Mouse (Mus musculus) midbrain, postnatal 0 days (tissue): ENCODE measurements around the gene Rufy4. TPM values are rescaled to one million over a fixed set of nuclear protein-coding genes. Genes with fewer than 3 reads are reported as not detected.

Experiments used
- ATAC-seq: fragments of 200-750 bp; cut with Nextera tagmentation; 2 replicates; pipeline ENCODE4 v1.8.0; 2017; ENCODE audit warnings: moderate number of reproducible peaks, mild to moderate bottlenecking, moderate TSS enrichment, moderate library complexity; ENCODE audit not compliant: low FRiP score
- DNase-seq: peaks from one replicate; pipeline ENCODE4 v3.0.0-alpha.2; 2015; ENCODE audit warnings: low spot score
- H3K27ac ChIP-seq: fragments of 300-500 bp; sonication (generic); 2 replicates; pipeline ENCODE4 v1.5.1; 2014; ENCODE audit warnings: low read depth, mild to moderate bottlenecking, low read length, mixed read lengths
- H3K27me3 ChIP-seq: fragments of 300-500 bp; sonication (generic); 2 replicates; pipeline ENCODE4 v1.6.1; 2014; ENCODE audit warnings: low read length, control low read depth, mixed read lengths; ENCODE audit not compliant: insufficient read depth
- H3K36me3 ChIP-seq: fragments of 300-500 bp; sonication (generic); 2 replicates; pipeline ENCODE4 v1.6.1; 2014; ENCODE audit warnings: low read length, control low read depth, mixed read lengths; ENCODE audit not compliant: insufficient read depth
- H3K4me1 ChIP-seq: fragments of 300-500 bp; sonication (generic); 2 replicates; pipeline ENCODE4 v1.6.1; 2014; ENCODE audit warnings: mild to moderate bottlenecking, control low read depth, antibody characterized with exemption, low read length, mixed read lengths; ENCODE audit not compliant: insufficient read depth
- H3K4me2 ChIP-seq: fragments of 300-500 bp; sonication (generic); 2 replicates; pipeline ENCODE4 v1.6.1; 2014; ENCODE audit warnings: low read depth, mild to moderate bottlenecking, low read length, mixed read lengths; ENCODE audit not compliant: poor library complexity, severe bottlenecking
- H3K4me3 ChIP-seq: fragments of 300-500 bp; sonication (generic); 2 replicates; pipeline ENCODE4 v1.5.1; 2014; ENCODE audit warnings: low read depth, mild to moderate bottlenecking, low read length, moderate library complexity
- H3K9ac ChIP-seq: fragments of 300-500 bp; sonication (generic); replicated peaks from 2 replicates; pipeline ENCODE4 v1.6.1; 2014; ENCODE audit warnings: mild to moderate bottlenecking, low read length, moderate library complexity, mixed read lengths; ENCODE audit not compliant: poor library complexity, severe bottlenecking
- H3K9me3 ChIP-seq: fragments of 300-500 bp; sonication (generic); 2 replicates; pipeline ENCODE4 v1.6.1; 2016; ENCODE audit warnings: low read length, control low read depth
- CTCF ChIP-seq: IDR thresholded peaks from 2 replicates; pipeline ENCODE4 v1.5.1; 2016; ENCODE audit warnings: antibody characterized with exemption, mild to moderate bottlenecking
- WGBS: fragments of 180-500 bp; shearing (Covaris S2); extraction: QIAGEN DNeasy Blood & Tissue Kit; methylation state at CpG from one replicate; pipeline ENCODE4 v1.1.7; 2014; 5-methylcytosine and 5-hydroxymethylcytosine counted together
- polyA plus RNA-seq: library from polyadenylated mRNA; unstranded; fragments of >200 nt; fragmentation: Nextera tagmentation; extraction: Ambion mirVana; gene quantifications from 2 replicates; pipeline ENCODE4 v1.2.1, GENCODE M21; 2015
- total RNA-seq: library from RNA; depleted of rRNA; stranded (reverse); fragments of >200 nt; gene quantifications from 2 replicates; pipeline ENCODE4 v1.2.3, GENCODE M21; 2014

Rufy4 gene
- total and polyA plus RNA-seq, 2 experiments from 2014 or later: 0.09 TPM; not detected in 1

DNA sequence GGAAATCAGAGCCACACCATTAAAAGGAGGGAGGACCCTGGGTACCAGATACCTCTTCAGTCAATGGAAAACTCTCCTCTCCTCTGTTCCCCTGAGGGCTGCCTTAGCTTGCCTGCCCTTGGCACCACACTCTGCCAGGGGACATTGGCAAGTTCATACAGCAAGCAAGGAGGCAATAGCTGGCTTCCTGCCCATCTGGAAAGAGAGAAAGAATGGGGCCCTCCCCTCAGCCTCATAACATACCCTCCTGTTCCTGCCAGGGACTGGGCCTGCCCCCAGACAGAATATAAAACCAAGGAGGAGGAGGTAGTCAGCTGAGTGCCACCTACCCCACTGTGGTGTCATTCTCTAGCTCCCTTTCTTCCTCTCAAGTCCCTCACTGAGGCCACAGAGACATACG is 6.2 kb upstream of the Rufy4 start:
- H3K9me3 ChIP-seq: no peaks in the 10 kb centered on the region
- no peaks in the 10 kb centered on the region for H3K36me3 ChIP-seq
- H3K9ac ChIP-seq: no peak overlapping the region
- ATAC-seq: no peak
- H3K4me2 ChIP-seq: no peak overlapping the region
- no peak for TF ChIP-seq CTCF
- WGBS: 88% methylated on average over 1 of the region's 1 CpGs
- no peaks in the 10 kb centered on the region for H3K4me1 ChIP-seq
- H3K27ac ChIP-seq: no peak overlapping the region
- peak; percentile 77 for DNase-seq
- H3K4me3 ChIP-seq: no peak overlapping the region
- peaks cover 10% of the 10 kb centered on the region for H3K27me3 ChIP-seq

DNA sequence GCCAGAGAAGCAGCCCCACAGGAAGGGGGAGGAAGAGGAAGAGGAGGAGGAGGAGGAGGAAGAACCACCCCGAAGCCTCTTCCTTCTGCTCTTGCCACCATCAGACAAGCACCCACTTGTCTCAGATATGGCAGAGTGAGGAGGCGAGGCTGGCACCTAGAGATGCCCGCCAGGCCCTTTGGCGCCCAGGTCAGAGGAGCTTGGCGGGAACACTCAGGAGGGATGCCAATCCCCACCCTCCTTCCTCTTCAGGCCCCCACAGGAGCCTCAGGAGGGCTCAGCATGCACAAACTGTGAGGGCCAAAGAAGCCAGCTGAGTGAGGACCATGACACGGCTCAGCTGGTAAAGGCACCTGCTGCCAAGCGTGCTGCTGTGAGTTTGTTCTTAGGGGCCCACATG is 4.2 kb upstream of the Rufy4 start:
- DNase-seq (no peak), ATAC-seq (no peak)
- H3K9ac ChIP-seq: no peak overlapping the region
- no peak overlapping the region for H3K4me3 ChIP-seq
- no peak for TF ChIP-seq CTCF
- peaks cover 24% of the 10 kb centered on the region for H3K27me3 ChIP-seq
- no peaks in the 10 kb centered on the region for H3K4me1 ChIP-seq
- H3K36me3 ChIP-seq: no peaks in the 10 kb centered on the region
- WGBS: 85% methylated on average over 7 of the region's 7 CpGs
- H3K9me3 ChIP-seq: no peaks in the 10 kb centered on the region
- no peak overlapping the region for H3K4me2 ChIP-seq
- H3K27ac ChIP-seq: no peak overlapping the region

DNA sequence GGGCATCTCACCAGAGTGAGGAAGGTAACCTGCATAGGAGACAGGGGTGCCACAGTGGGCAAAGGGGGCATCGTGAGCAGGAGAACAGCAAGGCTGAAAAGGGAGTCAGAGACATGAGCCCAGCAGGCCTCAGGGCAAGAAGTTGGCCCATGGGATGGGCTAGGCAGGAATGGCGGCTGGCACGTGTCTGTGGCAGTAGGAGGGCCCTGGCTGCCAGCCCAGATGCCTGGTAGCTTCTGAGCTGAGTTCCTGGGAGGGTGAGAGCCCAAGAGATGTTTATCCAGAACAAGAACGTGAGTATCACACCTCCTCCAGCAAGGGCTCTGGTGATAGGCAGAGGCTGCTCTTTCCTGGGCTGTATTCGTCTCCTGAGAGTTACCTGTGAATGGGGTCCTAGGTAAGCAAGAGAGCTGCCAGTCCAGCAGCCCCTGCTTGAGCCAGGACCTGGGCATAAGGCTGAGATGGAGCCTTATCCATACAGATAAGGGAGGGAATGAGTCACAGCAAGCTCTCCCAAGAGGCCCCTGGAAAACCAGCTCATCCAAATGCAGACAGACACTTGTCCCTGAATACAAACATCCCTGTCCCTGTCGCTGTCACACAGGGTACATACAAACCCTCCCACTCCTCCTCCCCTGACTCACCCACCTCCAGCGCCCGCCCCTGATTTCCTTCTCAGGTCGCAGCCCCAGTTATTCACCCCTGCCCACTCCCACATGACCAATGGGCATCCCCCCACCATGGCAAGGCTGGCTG is 3.3 kb upstream of the Rufy4 start:
- H3K9me3 ChIP-seq: no peaks in the 10 kb centered on the region
- peak; percentile 57 for DNase-seq
- no peak overlapping the region for H3K27ac ChIP-seq
- no peak overlapping the region for H3K9ac ChIP-seq
- ATAC-seq: no peak
- WGBS: 37% methylated on average over 9 of the region's 9 CpGs
- no peak overlapping the region for H3K4me2 ChIP-seq
- TF ChIP-seq CTCF: no peak
- H3K27me3 ChIP-seq: peaks cover 24% of the 10 kb centered on the region
- no peaks in the 10 kb centered on the region for H3K4me1 ChIP-seq
- no peak overlapping the region for H3K4me3 ChIP-seq
- H3K36me3 ChIP-seq: no peaks in the 10 kb centered on the region

DNA sequence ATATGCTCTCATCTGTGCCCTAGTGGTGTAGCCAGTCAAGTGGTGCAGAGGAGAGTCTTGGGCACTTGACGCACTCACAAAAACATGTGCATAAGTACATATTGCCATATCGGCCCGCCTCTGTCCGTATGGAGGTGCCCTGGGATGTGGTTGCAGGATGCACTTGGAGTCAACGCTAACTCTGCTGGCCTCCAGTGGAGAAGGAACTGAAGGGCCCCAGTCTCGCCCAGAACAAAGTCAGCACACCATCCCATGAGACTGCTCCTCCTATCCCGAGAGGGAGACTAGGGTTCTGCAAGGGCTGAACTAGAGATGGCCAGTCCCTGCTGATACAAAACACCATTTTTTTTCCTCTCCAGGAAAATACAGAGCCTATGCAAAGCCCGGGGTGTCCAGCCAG is 2.1 kb upstream of the Rufy4 start:
- TF ChIP-seq CTCF: no peak
- H3K4me3 ChIP-seq: no peak overlapping the region
- 0 out of 2 replicates have a peak overlapping the region, but pooled peaks have one; percentile 81 for H3K4me2 ChIP-seq
- no peaks in the 10 kb centered on the region for H3K36me3 ChIP-seq
- H3K27me3 ChIP-seq: peaks cover 24% of the 10 kb centered on the region
- no peaks in the 10 kb centered on the region for H3K4me1 ChIP-seq
- no peak for DNase-seq
- 65% methylated on average over 8 of the region's 8 CpGs for WGBS
- ATAC-seq: no peak
- H3K9ac ChIP-seq: no peak overlapping the region
- H3K27ac ChIP-seq: no peak overlapping the region
- H3K9me3 ChIP-seq: no peaks in the 10 kb centered on the region

DNA sequence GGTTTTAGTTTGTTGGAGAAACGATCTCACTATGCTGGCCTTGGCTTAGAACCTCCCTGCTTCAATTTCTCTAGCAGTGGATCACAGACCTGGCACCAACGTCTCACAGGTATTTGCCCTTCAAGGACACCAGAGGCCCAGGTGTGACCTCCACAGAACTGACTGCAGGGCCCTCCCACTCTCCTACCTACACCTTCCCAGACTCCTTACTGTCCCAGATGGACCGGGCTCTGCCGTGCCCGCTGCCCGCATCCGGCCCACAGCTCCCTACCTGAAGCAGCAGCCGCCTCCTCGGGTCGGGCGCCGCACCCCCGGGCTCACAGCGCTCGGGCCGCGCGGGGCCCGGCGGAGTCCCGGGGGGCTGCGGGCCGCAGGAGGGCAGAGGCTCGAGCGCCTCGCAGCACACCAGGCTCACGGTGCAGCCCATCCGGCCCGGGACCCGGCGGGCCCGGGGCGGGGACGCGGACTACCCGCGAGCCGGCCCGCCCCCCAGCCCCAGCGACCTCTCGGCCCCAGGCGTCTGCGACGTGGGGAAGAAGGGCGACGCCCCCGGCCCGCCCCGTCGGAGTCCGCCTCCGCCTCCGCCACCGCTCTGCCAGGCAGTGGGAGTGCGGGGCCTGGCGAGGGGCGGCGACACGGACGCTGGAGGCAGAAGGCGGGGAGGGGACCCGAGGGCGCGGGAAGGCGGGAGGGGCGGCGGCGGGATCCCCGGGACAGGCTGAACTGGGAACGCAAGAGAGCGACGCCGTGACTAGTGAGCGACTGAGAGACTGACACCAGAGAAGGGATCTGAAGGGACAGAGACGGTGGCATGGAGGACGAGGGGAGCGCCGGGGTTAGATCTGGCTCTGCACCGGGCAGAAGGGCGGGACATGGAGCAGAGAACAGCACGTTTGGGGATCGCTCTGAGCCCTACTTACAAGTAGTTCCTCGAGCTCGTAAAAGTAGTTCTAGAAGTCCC is 1.0 kb upstream of the Rufy4 start, which contains the start of gene Tns1:
TSS of gene Tns1 (minus strand) at position 429 of the 961 bp plus-strand sequence.
- no peak for DNase-seq
- Histone ChIP-seq H3K4me2 (peak within 1 kb of the TSS; percentile 81), H3K27me3 (peaks cover 24% of the 10 kb centered on the region), H3K9ac (peak within 1 kb of the TSS; percentile 50; the same call in 1 of the 2 replicates), H3K36me3 (no peaks in the 10 kb centered on the region), H3K27ac (no peak within 1 kb of the TSS), H3K4me1 (no peaks in the 10 kb centered on the region), H3K9me3 (no peaks in the 10 kb centered on the region), H3K4me3 (peak within 1 kb of the TSS; percentile 42)
- no peak for TF ChIP-seq CTCF
- under 1% methylated on average over 70 of the region's 84 CpGs for WGBS
- peak; percentile 24; the same call in 1 of the 2 replicates for ATAC-seq
